Mouse (Mus musculus) stomach, postnatal 0 days (tissue): ENCODE measurements around the gene Timm8b.

Experiments used
- CTCF ChIP-seq: IDR thresholded peaks from 2 replicates; pipeline ENCODE4 v1.5.1; 2016; ENCODE audit warnings: antibody characterized with exemption, low read depth, mild to moderate bottlenecking, moderate library complexity
- EP300 ChIP-seq: optimal IDR thresholded peaks from 2 replicates; pipeline ENCODE3; 2016; ENCODE audit warnings: antibody characterized with exemption

DNA sequence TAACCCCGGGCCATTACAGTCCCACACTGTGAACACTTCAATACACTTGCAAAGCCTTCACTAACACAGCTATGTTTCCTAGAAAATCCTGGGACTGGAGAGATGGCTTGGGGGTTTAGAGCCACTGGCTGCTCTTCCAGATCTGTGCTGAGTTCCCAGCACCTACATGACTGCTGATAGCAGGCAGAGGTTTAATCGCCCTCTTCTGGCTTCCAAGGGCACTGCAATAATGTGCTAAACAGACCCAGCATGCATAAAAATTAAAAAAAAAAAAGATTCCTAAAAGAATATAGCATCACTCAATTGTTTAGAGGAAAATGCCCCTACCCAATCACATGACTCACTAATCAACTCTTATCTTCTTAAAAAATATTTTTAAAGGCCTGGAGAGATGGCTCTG is 29.3 kb downstream of the Timm8b start:
- TF ChIP-seq EP300 (no peak), CTCF (peak; percentile 52)
